Mouse (Mus musculus) myocyte (in vitro differentiated cells): ENCODE measurements at regions not wholly inside any gene's neighbourhood (a gene's known extent, or its start where the extent isn't known, plus 50 kb on each side); places are given as distances from the start of the nearest gene placed in this dataset.
A peak's percentile ranks its signal among the peaks of the same experiment; 100 is the strongest.

ENCODE experiments used
- H3K27me3 ChIP-seq: one replicate; pipeline ENCODE4 v1.6.1; 2011; ENCODE audit not compliant: control insufficient read depth, insufficient read depth, insufficient read length
- H3K36me3 ChIP-seq: one replicate; pipeline ENCODE4 v1.6.1; 2011; ENCODE audit not compliant: control insufficient read depth, insufficient read depth
- H3K4me2 ChIP-seq: one replicate; pipeline ENCODE4 v1.6.1; 2011; ENCODE audit warnings: low read depth, control low read depth
- H3K4me3 ChIP-seq: one replicate; pipeline ENCODE4 v1.5.1; 2011; ENCODE audit warnings: mild to moderate bottlenecking, control low read depth, moderate library complexity
- H3K79me2 ChIP-seq: one replicate; pipeline ENCODE4 v1.6.1; 2011; ENCODE audit not compliant: control insufficient read depth, insufficient read depth
- H3ac ChIP-seq: one replicate; pipeline ENCODE4 v1.6.1; 2011; ENCODE audit not compliant: control insufficient read depth, insufficient read length
- CEBPB ChIP-seq: IDR thresholded peaks from 2 replicates; pipeline ENCODE4 v1.6.1; 2011; ENCODE audit warnings: mild to moderate bottlenecking, moderate library complexity; ENCODE audit not compliant: poor library complexity, insufficient read depth, severe bottlenecking
- E2F4 ChIP-seq: IDR thresholded peaks from one replicate; pipeline ENCODE4 v1.6.1; 2011; ENCODE audit warnings: mild to moderate bottlenecking, control low read depth, moderate library complexity; ENCODE audit not compliant: insufficient read depth
- MAX ChIP-seq: IDR thresholded peaks from one replicate; pipeline ENCODE4 v1.6.1; 2011; ENCODE audit warnings: low read depth, mild to moderate bottlenecking, control low read depth
- MYOD1 ChIP-seq, 3 experiments: IDR thresholded peaks; one replicate each; pipeline ENCODE4 v1.6.1; 2011; ENCODE audit warnings: control low read depth in 2 of 3, low read depth in 2 of 3, mild to moderate bottlenecking in 2 of 3, moderate library complexity in 1 of 3; ENCODE audit not compliant: insufficient read length in 2 of 3, control insufficient read depth in 1 of 3
- MYOG ChIP-seq, 3 experiments: IDR thresholded peaks; one replicate each; pipeline ENCODE4 v1.6.1; 2011; ENCODE audit warnings: control low read depth in 2 of 3, low read depth in 2 of 3, mild to moderate bottlenecking in 2 of 3; ENCODE audit not compliant: insufficient read length in 2 of 3, control insufficient read depth in 1 of 3, insufficient read depth in 1 of 3
- POLR2A ChIP-seq: IDR thresholded peaks from one replicate; pipeline ENCODE4 v1.6.1; 2011; ENCODE audit warnings: low read depth, mild to moderate bottlenecking, control low read depth, moderate library complexity; ENCODE audit not compliant: insufficient read length
- POLR2AphosphoS2 ChIP-seq: IDR thresholded peaks from one replicate; pipeline ENCODE4 v1.6.1; 2011; ENCODE audit warnings: low read depth, control low read depth; ENCODE audit not compliant: insufficient read length
- REST ChIP-seq: IDR thresholded peaks from one replicate; pipeline ENCODE4 v1.6.1; 2011; ENCODE audit warnings: mild to moderate bottlenecking, control low read depth, moderate library complexity; ENCODE audit not compliant: insufficient read depth, insufficient read length
- SRF ChIP-seq: IDR thresholded peaks from one replicate; pipeline ENCODE4 v1.6.1; 2011; ENCODE audit warnings: low read depth; ENCODE audit not compliant: control insufficient read depth, insufficient read length
- TCF12 ChIP-seq: IDR thresholded peaks from one replicate; pipeline ENCODE4 v1.6.1; 2011; ENCODE audit warnings: mild to moderate bottlenecking, control low read depth; ENCODE audit not compliant: poor library complexity, insufficient read depth, severe bottlenecking
- TCF3 ChIP-seq: IDR thresholded peaks from one replicate; pipeline ENCODE4 v1.6.1; 2011; ENCODE audit warnings: low read depth, control low read depth; ENCODE audit not compliant: insufficient read length
- USF1 ChIP-seq: IDR thresholded peaks from one replicate; pipeline ENCODE4 v1.6.1; 2011; ENCODE audit warnings: low read depth, mild to moderate bottlenecking, control low read depth, moderate library complexity

- no peak overlapping the region for H3K4me2 ChIP-seq
- no peak overlapping the region for H3K4me3 ChIP-seq
- H3K79me2 ChIP-seq = no peaks in the 10 kb centered on the region
- no peaks in the 10 kb centered on the region for H3K27me3 ChIP-seq
- TF ChIP-seq SRF (no peak), POLR2AphosphoS2 (no peak), MAX (no peak), TCF12 (no peak), REST (no peak), TCF3 (no peak), E2F4 (no peak), MYOD1 (IDR thresholded peaks at IDR 0.05; ENCODE audit: control insufficient read depth in 1 of 3, insufficient read length in 2 of 3, low read depth in 2 of 3) (no peak), USF1 (no peak)
- H3K36me3 ChIP-seq = no peaks in the 10 kb centered on the region
- H3ac ChIP-seq = no peak overlapping the region
Observed at GRCm38 (mm10) chr5:101146345-101146744, 300.8 kb downstream of the Gpat3 start.

GRCm38 (mm10) chr5:101124941-101125453, 279.5 kb downstream of the Gpat3 start:
- Histone ChIP-seq H3ac (no peak overlapping the region), H3K79me2 (no peaks in the 10 kb centered on the region), H3K36me3 (no peaks in the 10 kb centered on the region), H3K4me2 (no peak overlapping the region), H3K27me3 (no peaks in the 10 kb centered on the region), H3K4me3 (no peak overlapping the region)
- TF ChIP-seq REST (no peak), MAX (no peak), TCF12 (no peak), E2F4 (no peak), POLR2AphosphoS2 (no peak), CEBPB (no peak), MYOD1 (IDR thresholded peaks at IDR 0.05; ENCODE audit: control insufficient read depth in 1 of 3, insufficient read length in 2 of 3, low read depth in 2 of 3) (no peak), POLR2A (no peak), MYOG (IDR thresholded peaks at IDR 0.05; ENCODE audit: control insufficient read depth in 1 of 3, insufficient read depth in 1 of 3, insufficient read length in 2 of 3, low read depth in 2 of 3) (no peak), USF1 (no peak), TCF3 (no peak)

- H3K36me3 ChIP-seq = no peaks in the 10 kb centered on the region
- H3K4me3 ChIP-seq = no peak overlapping the region
- no peaks in the 10 kb centered on the region for H3K27me3 ChIP-seq
- H3K4me2 ChIP-seq = peak overlapping the region; percentile 1
- TF ChIP-seq MYOD1 (IDR thresholded peaks at IDR 0.05; ENCODE audit: control insufficient read depth in 1 of 3, insufficient read length in 2 of 3, low read depth in 2 of 3) (peak in 1 of 3 experiments; percentile 7), E2F4 (no peak), MYOG (IDR thresholded peaks at IDR 0.05; ENCODE audit: control insufficient read depth in 1 of 3, insufficient read depth in 1 of 3, insufficient read length in 2 of 3, low read depth in 2 of 3) (peak in 1 of 3 experiments; percentile 4)
- H3ac ChIP-seq = no peak overlapping the region
- no peaks in the 10 kb centered on the region for H3K79me2 ChIP-seq
Observed at GRCm38 (mm10) chr5:101122914-101123313, 277.4 kb downstream of the Gpat3 start.

- TF ChIP-seq TCF3 = no peak
- no peak for TF ChIP-seq SRF
- TF ChIP-seq POLR2A = no peak
- no peak for TF ChIP-seq MAX
- no peak for TF ChIP-seq TCF12
- TF ChIP-seq E2F4 = no peak
- TF ChIP-seq REST = no peak
- H3K27me3 ChIP-seq = no peaks in the 10 kb centered on the region
- H3K4me2 ChIP-seq = peak overlapping the region; percentile 14
Observed at GRCm38 (mm10) chr5:101120509-101121201, 275.1 kb downstream of the Gpat3 start.

GRCm38 (mm10) chr5:101112151-101112769, 266.7 kb downstream of the Gpat3 start:
- peak overlapping the region; percentile 8 for H3K4me2 ChIP-seq
- H3K79me2 ChIP-seq = no peaks in the 10 kb centered on the region
- H3K27me3 ChIP-seq = no peaks in the 10 kb centered on the region
- TF ChIP-seq TCF12 = no peak
- TF ChIP-seq MAX = no peak
- TF ChIP-seq MYOG (IDR thresholded peaks at IDR 0.05; ENCODE audit: control insufficient read depth in 1 of 3, insufficient read depth in 1 of 3, insufficient read length in 2 of 3, low read depth in 2 of 3) = no peak
- TF ChIP-seq USF1 = no peak
- no peak for TF ChIP-seq POLR2A
- TF ChIP-seq POLR2AphosphoS2 = no peak
- H3ac ChIP-seq = no peak overlapping the region
- H3K4me3 ChIP-seq = no peak overlapping the region
- no peaks in the 10 kb centered on the region for H3K36me3 ChIP-seq

More at GRCm38 (mm10) chr5:101120509-101121201, 275.1 kb downstream of the Gpat3 start:
- no peak overlapping the region for H3ac ChIP-seq
- no peaks in the 10 kb centered on the region for H3K36me3 ChIP-seq
- no peaks in the 10 kb centered on the region for H3K79me2 ChIP-seq
- H3K4me3 ChIP-seq = no peak overlapping the region
